Mouse (Mus musculus): ENCODE results near the gene Ppp1r11. TPM values are rescaled to one million over a fixed set of nuclear protein-coding genes. Genes with fewer than 3 reads are reported as not detected.
A peak's percentile ranks its signal among the peaks of the same experiment; 100 is the strongest.

Ppp1r11 gene
- polyA plus RNA-seq, 1 experiment from 2014 or later = 177 TPM

- H3K36me3 ChIP-seq = no peaks in the 10 kb centered on the region
- no peak overlapping the region for H3K4me3 ChIP-seq (replicated peaks)
- H3K4me2 ChIP-seq (replicated peaks) = no peak overlapping the region
- no peaks in the 10 kb centered on the region for H3K9me3 ChIP-seq
- 83% methylated on average over 6 of the region's 6 CpGs for WGBS
- H3K9ac ChIP-seq (replicated peaks) = no peak overlapping the region
- no peaks in the 10 kb centered on the region for H3K27me3 ChIP-seq
- H3K27ac ChIP-seq = no peak overlapping the region
- no peaks in the 10 kb centered on the region for H3K4me1 ChIP-seq (replicated peaks)
- ATAC-seq = no peak
Observed at GRCm38 (mm10) chr17:36930233-36930632, 21.3 kb downstream of the Ppp1r11 start.

GRCm38 (mm10) chr17:36929236-36929932 lies 22.2 kb downstream of the Ppp1r11 start:
- Histone ChIP-seq H3K9ac (replicated peaks) (no peak overlapping the region), H3K4me1 (replicated peaks) (no peaks in the 10 kb centered on the region), H3K4me3 (replicated peaks) (no peak overlapping the region), H3K27me3 (no peaks in the 10 kb centered on the region), H3K27ac (no peak overlapping the region), H3K4me2 (replicated peaks) (no peak overlapping the region), H3K36me3 (no peaks in the 10 kb centered on the region), H3K9me3 (no peaks in the 10 kb centered on the region)
- WGBS = 75% methylated on average over 12 of the region's 12 CpGs
- ATAC-seq = no peak

GRCm38 (mm10) chr17:36927496-36928120 lies 23.9 kb downstream of the Ppp1r11 start:
- Histone ChIP-seq H3K27me3 (no peaks in the 10 kb centered on the region), H3K27ac (no peak overlapping the region), H3K9me3 (no peaks in the 10 kb centered on the region), H3K4me2 (replicated peaks) (no peak overlapping the region), H3K4me1 (replicated peaks) (no peaks in the 10 kb centered on the region), H3K4me3 (replicated peaks) (no peak overlapping the region), H3K9ac (replicated peaks) (no peak overlapping the region), H3K36me3 (no peaks in the 10 kb centered on the region)
- no peak for ATAC-seq
- 73% methylated on average over 10 of the region's 10 CpGs for WGBS

- H3K27ac ChIP-seq = no peak overlapping the region
- no peaks in the 10 kb centered on the region for H3K9me3 ChIP-seq
- ATAC-seq = no peak
- H3K4me1 ChIP-seq (replicated peaks) = no peaks in the 10 kb centered on the region
- no peaks in the 10 kb centered on the region for H3K27me3 ChIP-seq
- no peak overlapping the region for H3K4me3 ChIP-seq (replicated peaks)
- H3K36me3 ChIP-seq = no peaks in the 10 kb centered on the region
- H3K9ac ChIP-seq (replicated peaks) = no peak overlapping the region
- no peak overlapping the region for H3K4me2 ChIP-seq (replicated peaks)
- WGBS = 69% methylated on average over 4 of the region's 4 CpGs
Observed at GRCm38 (mm10) chr17:36923491-36923890, 28.1 kb downstream of the Ppp1r11 start.

- Histone ChIP-seq H3K4me1 (replicated peaks) (no peaks in the 10 kb centered on the region), H3K4me2 (replicated peaks) (no peak overlapping the region), H3K27me3 (no peaks in the 10 kb centered on the region), H3K36me3 (no peaks in the 10 kb centered on the region), H3K9me3 (no peaks in the 10 kb centered on the region), H3K27ac (no peak overlapping the region), H3K4me3 (replicated peaks) (no peak overlapping the region), H3K9ac (replicated peaks) (no peak overlapping the region)
- WGBS = 92% methylated on average over 4 of the region's 4 CpGs
- ATAC-seq = no peak
Observed at GRCm38 (mm10) chr17:36922715-36923114, 28.8 kb downstream of the Ppp1r11 start.

- Histone ChIP-seq H3K27ac (no peak overlapping the region), H3K4me2 (replicated peaks) (no peak overlapping the region), H3K9ac (replicated peaks) (no peak overlapping the region), H3K4me1 (replicated peaks) (no peaks in the 10 kb centered on the region), H3K9me3 (no peaks in the 10 kb centered on the region), H3K4me3 (replicated peaks) (no peak overlapping the region), H3K27me3 (no peaks in the 10 kb centered on the region), H3K36me3 (no peaks in the 10 kb centered on the region)
- WGBS = 62% methylated on average over 15 of the region's 15 CpGs
- no peak for ATAC-seq
Observed at GRCm38 (mm10) chr17:36920239-36920638, 31.3 kb downstream of the Ppp1r11 start.

- Histone ChIP-seq H3K4me2 (replicated peaks) (no peak overlapping the region), H3K27ac (no peak overlapping the region), H3K36me3 (no peaks in the 10 kb centered on the region), H3K4me1 (replicated peaks) (no peaks in the 10 kb centered on the region), H3K9ac (replicated peaks) (no peak overlapping the region), H3K9me3 (no peaks in the 10 kb centered on the region), H3K4me3 (replicated peaks) (no peak overlapping the region), H3K27me3 (no peaks in the 10 kb centered on the region)
- ATAC-seq = peak; percentile 27; the same call in 1 of the 2 replicates
- 18% methylated on average over 9 of the region's 9 CpGs for WGBS
Observed at GRCm38 (mm10) chr17:36915076-36915475, 36.5 kb downstream of the Ppp1r11 start.

- Histone ChIP-seq H3K9me3 (no peaks in the 10 kb centered on the region), H3K4me1 (replicated peaks) (no peaks in the 10 kb centered on the region), H3K4me3 (replicated peaks) (no peak overlapping the region), H3K27ac (no peak overlapping the region), H3K9ac (replicated peaks) (no peak overlapping the region), H3K36me3 (no peaks in the 10 kb centered on the region), H3K4me2 (replicated peaks) (no peak overlapping the region), H3K27me3 (no peaks in the 10 kb centered on the region)
- WGBS = 17% methylated on average over 2 of the region's 2 CpGs
- ATAC-seq = no peak
Observed at GRCm38 (mm10) chr17:36914108-36914507, 37.4 kb downstream of the Ppp1r11 start.

- Histone ChIP-seq H3K4me1 (replicated peaks) (no peaks in the 10 kb centered on the region), H3K4me2 (replicated peaks) (no peak overlapping the region), H3K27ac (no peak overlapping the region), H3K9ac (replicated peaks) (no peak overlapping the region), H3K9me3 (no peaks in the 10 kb centered on the region), H3K4me3 (replicated peaks) (no peak overlapping the region), H3K36me3 (no peaks in the 10 kb centered on the region), H3K27me3 (no peaks in the 10 kb centered on the region)
- ATAC-seq = no peak
- WGBS = 63% methylated on average over 2 of the region's 2 CpGs
Observed at GRCm38 (mm10) chr17:36912031-36912430, 39.5 kb downstream of the Ppp1r11 start.

GRCm38 (mm10) chr17:36909802-36910201 lies 41.7 kb downstream of the Ppp1r11 start:
- no peaks in the 10 kb centered on the region for H3K27me3 ChIP-seq
- no peak for ATAC-seq
- no peak overlapping the region for H3K4me3 ChIP-seq (replicated peaks)
- no peaks in the 10 kb centered on the region for H3K4me1 ChIP-seq (replicated peaks)
- H3K27ac ChIP-seq = no peak overlapping the region
- no peak overlapping the region for H3K9ac ChIP-seq (replicated peaks)
- H3K4me2 ChIP-seq (replicated peaks) = no peak overlapping the region
- no peaks in the 10 kb centered on the region for H3K9me3 ChIP-seq
- 64% methylated on average over 4 of the region's 4 CpGs for WGBS
- no peaks in the 10 kb centered on the region for H3K36me3 ChIP-seq

GRCm38 (mm10) chr17:36908235-36908634 lies 43.3 kb downstream of the Ppp1r11 start:
- ATAC-seq = no peak
- Histone ChIP-seq H3K4me2 (replicated peaks) (no peak overlapping the region), H3K27me3 (no peaks in the 10 kb centered on the region), H3K9me3 (no peaks in the 10 kb centered on the region), H3K4me1 (replicated peaks) (no peaks in the 10 kb centered on the region), H3K27ac (no peak overlapping the region), H3K9ac (replicated peaks) (no peak overlapping the region), H3K4me3 (replicated peaks) (no peak overlapping the region), H3K36me3 (no peaks in the 10 kb centered on the region)
- WGBS = 68% methylated on average over 1 of the region's 1 CpGs

GRCm38 (mm10) chr17:36903651-36904050 lies 47.9 kb downstream of the Ppp1r11 start:
- Histone ChIP-seq H3K27me3 (no peaks in the 10 kb centered on the region), H3K36me3 (no peaks in the 10 kb centered on the region), H3K27ac (no peak overlapping the region), H3K9me3 (no peaks in the 10 kb centered on the region), H3K4me3 (replicated peaks) (no peak overlapping the region), H3K9ac (replicated peaks) (no peak overlapping the region), H3K4me1 (replicated peaks) (no peaks in the 10 kb centered on the region), H3K4me2 (replicated peaks) (no peak overlapping the region)
- no peak for ATAC-seq
- WGBS = 78% methylated on average over 3 of the region's 3 CpGs

- Histone ChIP-seq H3K4me1 (replicated peaks) (no peaks in the 10 kb centered on the region), H3K27ac (no peak overlapping the region), H3K9ac (replicated peaks) (no peak overlapping the region), H3K4me2 (replicated peaks) (no peak overlapping the region), H3K27me3 (no peaks in the 10 kb centered on the region), H3K9me3 (no peaks in the 10 kb centered on the region), H3K36me3 (no peaks in the 10 kb centered on the region), H3K4me3 (replicated peaks) (no peak overlapping the region)
- no peak for ATAC-seq
- 41% methylated on average over 1 of the region's 1 CpGs for WGBS
Observed at GRCm38 (mm10) chr17:36900691-36901090, 50.9 kb downstream of the Ppp1r11 start.
